Mouse (Mus musculus) gastrocnemius, adult 2 months (tissue): ENCODE data around the gene Arl5c. TPM values are rescaled to one million over a fixed set of nuclear protein-coding genes. Genes with fewer than 3 reads are reported as not detected.

Experiments
- DNase-seq: peaks from one replicate; pipeline ENCODE4 v3.0.0; 2022
- H3K27ac ChIP-seq: fragments of 200-600 bp; 2 replicates; pipeline ENCODE4 v1.8.1; 2022; ENCODE audit warnings: mild to moderate bottlenecking
- H3K4me3 ChIP-seq: fragments of 200-600 bp; 2 replicates; pipeline ENCODE4 v1.8.1; 2022; ENCODE audit warnings: mild to moderate bottlenecking, moderate library complexity
- CTCF ChIP-seq: fragments of 200-600 bp; IDR thresholded peaks from 2 replicates; pipeline ENCODE4 v1.8.1; 2022; ENCODE audit warnings: antibody characterized with exemption, mild to moderate bottlenecking, moderate library complexity
- intact Hi-C: fragments of 180-260 bp; cut with DNase I; formaldehyde crosslinking; loops from one replicate; pipeline ENCODE4 v1.15.1; 2025
- microRNA-seq: library from miRNA; unstranded; fragments of <30 nt; microRNA quantifications from one replicate; pipeline ENCODE4 v1.2.0, GENCODE M21; 2021
- total RNA-seq, 2 experiments: library from RNA; stranded (reverse); gene quantifications; 2 replicates each; pipeline ENCODE4 v1.2.3; 2021

Gene Arl5c
- total RNA-seq, 2 experiments from 2014 or later = 0.31 to 0.47 TPM

GRCm38 (mm10) chr11:97945031-97945430 lies 51.0 kb downstream of the Arl5c start:
- intact Hi-C loops = no loop called here
- no peak overlapping the region for H3K27ac ChIP-seq
- DNase-seq = no peak
- no peak for TF ChIP-seq CTCF
- no peak overlapping the region for H3K4me3 ChIP-seq

- Histone ChIP-seq H3K27ac (no peak overlapping the region), H3K4me3 (no peak overlapping the region)
- no peak for DNase-seq
- no peak for TF ChIP-seq CTCF
- intact Hi-C loops = no loop called here
Measured at GRCm38 (mm10) chr11:97943256-97943655, 52.7 kb downstream of the Arl5c start.

- Histone ChIP-seq H3K4me3 (no peak overlapping the region), H3K27ac (no peak overlapping the region)
- no peak for TF ChIP-seq CTCF
- no peak for DNase-seq
- intact Hi-C loops = no loop called here
Measured at GRCm38 (mm10) chr11:97942420-97943111, 53.4 kb downstream of the Arl5c start.

Small RNA genes within 50 kb of the gene (microRNA-seq; reads per million reads assigned to microRNA genes)
- gene Gm22461 (not detected), gene Gm27597 (not detected)

Other genes starting within 250 kb of the Arl5c start
- gene Cwc25, start 229.6 kb downstream of the Arl5c start, total RNA-seq = 1 to 10 TPM; 6.2 to 6.5 TPM
- under 1 TPM; 0.39 to 0.56 TPM for gene 1700001P01Rik, start 220.3 kb downstream of the Arl5c start, total RNA-seq
- gene Rpl23, start 213.7 kb downstream of the Arl5c start, total RNA-seq = 100 to 1,000 TPM; 385 to 521 TPM
- gene Lasp1, start 197.2 kb downstream of the Arl5c start, total RNA-seq = 10 to 100 TPM; 10.0 to 16.8 TPM
- under 1 TPM; 0.23 to 0.50 TPM for gene B230217C12Rik, start 155.4 kb downstream of the Arl5c start, total RNA-seq
- under 1 TPM; 0.14 to 0.20 TPM for gene Fbxo47, start 112.0 kb downstream of the Arl5c start, total RNA-seq
- 1 to 10 TPM; 3.0 to 3.1 TPM for gene Plxdc1, start 9.7 kb downstream of the Arl5c start, total RNA-seq
- 100 to 1,000 TPM; 199 to 214 TPM for gene Cacnb1, start 26.9 kb upstream of the Arl5c start, total RNA-seq
- gene Rpl19, start 30.5 kb upstream of the Arl5c start, total RNA-seq = 100 to 1,000 TPM; 404 to 490 TPM
- gene Stac2, start 57.3 kb upstream of the Arl5c start, total RNA-seq = under 1 TPM in 1 of 2 experiments, not detected in 1; 0.11 TPM
- gene Fbxl20, start 154.2 kb upstream of the Arl5c start, total RNA-seq = 1 to 10 TPM; 8.2 to 9.7 TPM
- gene Med1, start 197.1 kb upstream of the Arl5c start, total RNA-seq = 10 to 100 TPM; 26.4 to 33.1 TPM
- gene Cdk12, start 206.9 kb upstream of the Arl5c start, total RNA-seq = 10 to 100 TPM; 14.2 to 17.1 TPM